Mouse (Mus musculus) heart, postnatal 25 days (tissue): ENCODE measurements around the gene Ly6g6f. TPM values are rescaled to one million over a fixed set of nuclear protein-coding genes. Genes with fewer than 3 reads are reported as not detected.

Source experiments
- DNase-seq: peaks from one replicate; pipeline ENCODE4 v3.0.0; 2022; ENCODE audit warnings: low spot score
- intact Hi-C: fragments of 180-260 bp; cut with DNase I; formaldehyde crosslinking; loops from one replicate; pipeline ENCODE4 v1.15.1; 2025
- total RNA-seq, 2 experiments: library from RNA; stranded (reverse); gene quantifications; 2 replicates each; pipeline ENCODE4 v1.2.3; 2021

Ly6g6f gene
- total RNA-seq, 2 experiments from 2014 or later = not detected

DNA sequence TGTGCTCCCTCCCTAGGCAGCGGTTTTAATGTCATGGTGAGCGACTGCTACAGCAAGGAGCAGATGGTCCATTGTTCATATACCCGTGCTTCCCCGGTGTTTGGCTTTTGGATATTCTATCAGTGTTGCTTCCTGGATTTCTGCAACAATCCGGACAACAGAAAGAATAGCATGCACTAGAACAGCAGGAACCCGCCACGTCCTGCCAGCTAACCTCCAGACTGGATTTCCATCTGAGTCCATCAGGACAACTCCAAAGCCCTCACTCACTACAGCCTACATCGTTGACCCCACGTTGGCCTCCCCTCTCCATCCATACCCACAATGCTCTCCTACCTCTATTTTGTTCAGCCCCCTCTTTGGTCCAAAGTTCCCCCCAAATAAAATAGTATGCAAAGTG, 26.4 kb upstream of the Ly6g6f start:
- no peak for DNase-seq
- intact Hi-C loops = no loop called here

DNA sequence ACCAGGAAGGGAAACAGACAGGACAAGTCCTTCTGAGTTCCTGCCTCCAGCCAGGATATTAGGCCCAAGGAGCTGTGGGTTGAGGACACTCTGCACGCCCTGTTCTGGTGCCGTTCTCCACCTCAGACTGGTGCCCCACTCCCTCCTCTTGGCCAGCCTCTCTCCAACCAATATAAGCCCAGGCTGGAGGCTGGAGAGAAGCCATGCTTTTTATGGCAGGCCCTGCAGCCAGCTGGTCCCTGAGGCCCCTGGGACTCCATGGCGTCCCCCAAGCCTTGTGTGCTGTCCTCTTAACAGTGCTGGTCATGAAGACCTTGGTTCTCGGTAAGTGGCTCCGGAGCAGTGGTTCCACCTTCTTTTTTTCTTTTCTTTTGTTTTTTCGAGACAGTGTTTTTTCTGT, 22.7 kb upstream of the Ly6g6f start, which contains the start of gene Ly6g5c:
TSS of gene Ly6g5c (plus strand) at position 183 of the 400 bp plus-strand sequence.
- intact Hi-C loops = no loop called here
- DNase-seq = no peak

DNA sequence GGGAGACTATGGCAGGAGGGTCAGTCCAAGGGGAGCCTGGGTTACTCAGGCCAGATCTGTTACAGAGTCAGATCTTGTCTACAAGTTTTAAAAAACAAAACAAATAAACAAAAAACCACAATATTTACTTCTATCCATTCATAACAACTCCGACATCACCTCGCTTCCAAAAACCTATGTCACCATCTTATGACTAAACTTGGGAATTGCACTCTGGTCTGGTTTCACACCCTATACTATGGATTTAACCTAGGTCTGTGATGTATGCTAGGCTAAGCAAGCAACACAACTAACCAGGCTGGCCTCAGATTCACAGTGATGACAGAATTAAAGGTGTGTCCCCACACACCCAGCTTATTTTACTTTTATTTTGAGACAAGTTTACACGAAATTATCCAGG, 21.1 kb upstream of the Ly6g6f start:
- intact Hi-C loops = loop anchor here (1.0 kb wide), 1 partner anchor 85 kb away; no protein-coding TSS in a partner anchor
- no peak for DNase-seq

DNA sequence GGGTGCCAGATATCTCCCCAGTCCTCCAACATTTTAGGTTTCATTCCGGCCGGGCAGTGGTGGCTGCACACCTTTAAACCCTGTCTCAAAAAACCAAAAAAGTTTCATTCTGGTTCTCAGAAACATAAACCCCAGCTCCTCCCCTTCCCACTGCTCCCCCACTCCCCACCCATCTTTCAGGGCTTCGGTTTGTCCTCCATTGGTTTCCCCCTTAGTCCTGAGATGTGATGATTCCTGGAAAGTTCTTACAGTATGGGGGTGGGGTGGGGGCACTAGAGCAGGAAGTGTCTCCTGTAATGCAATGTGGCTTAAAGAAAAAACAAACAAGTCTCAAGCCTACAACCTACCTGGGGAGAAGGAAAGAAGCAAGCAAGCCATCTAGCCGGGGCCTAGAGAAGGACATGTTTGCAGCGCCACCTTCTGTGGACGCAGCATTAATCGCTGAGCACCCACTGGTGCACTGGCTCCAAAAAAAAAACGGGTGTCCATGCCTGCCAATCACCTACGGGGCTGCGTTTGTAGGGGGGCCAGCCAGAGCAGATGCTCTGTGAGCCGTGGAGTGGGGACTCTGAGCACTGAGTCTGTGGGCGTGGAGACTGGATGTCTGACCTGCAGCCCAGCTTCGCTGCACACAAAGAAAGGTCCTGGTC, 20.5 kb upstream of the Ly6g6f start:
- no peak for DNase-seq
- intact Hi-C loops = loop anchor here (1.0 kb wide), 1 partner anchor 85 kb away; no protein-coding TSS in a partner anchor

DNA sequence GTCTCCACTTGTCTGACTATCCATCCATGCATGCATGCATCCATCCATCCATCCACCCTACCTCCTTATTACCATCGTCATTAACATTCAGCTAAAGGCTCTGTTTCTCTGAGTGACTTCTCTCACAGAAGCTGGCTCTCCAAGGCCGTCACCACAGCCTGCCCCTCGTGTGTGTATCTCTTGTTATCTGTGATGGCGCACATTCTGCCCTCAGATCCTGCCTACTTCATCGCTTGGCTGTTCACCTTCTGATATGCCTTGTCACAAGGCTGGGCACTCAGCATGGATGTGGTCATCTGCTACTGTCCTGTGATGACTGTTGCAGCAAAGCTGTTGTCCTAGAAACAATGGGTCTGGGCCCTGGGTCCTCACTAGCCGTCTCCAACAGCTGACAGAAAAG, 19.3 kb upstream of the Ly6g6f start:
- DNase-seq = no peak
- intact Hi-C loops = no loop called here

DNA sequence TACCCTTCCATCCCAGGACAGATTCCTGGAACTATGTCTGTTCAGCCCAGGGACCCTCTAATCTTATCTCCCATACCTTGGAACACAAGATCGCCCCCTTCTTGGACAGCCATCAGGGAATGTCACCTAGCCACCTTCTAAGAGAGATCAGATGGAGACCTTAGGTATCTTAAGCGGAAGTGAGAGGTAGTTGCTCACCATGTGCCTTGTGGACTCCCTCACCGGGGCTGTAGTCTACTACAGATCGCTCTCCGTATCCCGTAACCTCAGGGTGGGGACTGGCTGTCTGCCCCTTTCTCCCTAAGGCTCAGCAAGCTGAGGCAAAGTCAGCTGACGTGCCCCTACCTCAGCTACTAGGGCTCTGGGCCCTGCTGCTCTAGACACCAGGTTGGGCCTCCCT, 18.7 kb upstream of the Ly6g6f start:
- intact Hi-C loops = no loop called here
- no peak for DNase-seq

DNA sequence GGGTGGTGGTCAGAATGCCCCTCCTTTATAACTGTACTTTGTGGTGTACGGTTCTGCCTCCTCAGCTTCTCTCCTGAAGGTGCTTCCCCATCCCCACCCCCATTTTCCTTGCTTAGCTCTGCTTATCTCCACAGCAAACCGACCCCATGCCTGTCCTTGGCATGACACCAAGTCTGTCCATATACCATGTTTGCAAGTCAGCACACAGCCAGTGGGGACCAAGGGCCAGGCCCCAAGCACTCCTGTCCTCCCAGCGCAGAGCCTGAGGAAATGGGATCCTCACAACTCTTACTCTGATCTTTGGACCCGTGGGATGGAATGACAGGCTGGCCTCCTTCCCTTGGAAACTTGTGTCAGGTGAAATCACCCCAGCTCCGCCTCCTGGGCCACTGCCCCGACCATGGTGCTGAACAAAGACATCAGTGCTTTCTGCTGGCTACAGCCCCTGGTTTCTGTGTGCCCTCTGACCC, 17.8 kb upstream of the Ly6g6f start:
- intact Hi-C loops = no loop called here
- no peak for DNase-seq

DNA sequence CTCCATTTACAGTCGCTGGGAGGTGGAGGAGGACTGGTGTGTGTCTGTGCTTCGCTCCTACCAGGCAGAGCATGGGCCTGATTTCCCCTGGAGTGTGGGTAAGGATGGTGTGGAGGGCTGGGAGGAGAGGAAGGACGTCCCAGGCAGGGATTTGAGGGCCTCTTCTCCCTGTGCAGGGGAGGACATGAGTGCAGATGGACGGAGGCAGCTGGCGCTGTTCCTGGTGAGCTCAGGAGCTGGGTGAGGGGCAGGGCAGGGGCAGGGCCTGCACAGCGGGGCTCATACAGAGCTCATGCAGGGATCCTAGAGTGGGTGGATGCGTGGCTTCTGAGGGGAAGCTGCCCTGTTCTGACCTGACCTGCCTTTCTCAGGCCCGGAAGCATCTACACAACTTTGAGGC, 16.9 kb upstream of the Ly6g6f start:
- intact Hi-C loops = no loop called here
- DNase-seq = no peak

DNA sequence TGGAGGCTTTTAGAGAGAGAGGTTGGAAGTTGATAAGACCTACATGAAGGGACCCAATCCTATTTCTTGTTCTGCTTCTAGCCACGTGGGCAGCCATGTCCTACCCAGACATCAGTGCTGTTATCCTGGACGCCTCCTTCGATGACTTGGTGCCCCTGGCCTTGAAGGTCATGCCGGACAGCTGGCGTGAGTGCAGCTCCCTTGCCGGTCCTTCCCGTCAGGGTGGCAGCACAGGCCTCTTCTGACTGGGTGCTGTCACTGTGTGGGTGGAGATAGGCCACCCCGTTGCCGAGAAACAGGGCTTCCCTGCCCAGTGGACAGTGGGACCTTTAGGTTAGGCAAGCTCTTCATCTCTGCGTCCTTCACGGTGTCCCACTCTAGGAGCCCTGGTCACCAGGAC, 15.8 kb upstream of the Ly6g6f start:
- intact Hi-C loops = no loop called here
- DNase-seq = no peak

DNA sequence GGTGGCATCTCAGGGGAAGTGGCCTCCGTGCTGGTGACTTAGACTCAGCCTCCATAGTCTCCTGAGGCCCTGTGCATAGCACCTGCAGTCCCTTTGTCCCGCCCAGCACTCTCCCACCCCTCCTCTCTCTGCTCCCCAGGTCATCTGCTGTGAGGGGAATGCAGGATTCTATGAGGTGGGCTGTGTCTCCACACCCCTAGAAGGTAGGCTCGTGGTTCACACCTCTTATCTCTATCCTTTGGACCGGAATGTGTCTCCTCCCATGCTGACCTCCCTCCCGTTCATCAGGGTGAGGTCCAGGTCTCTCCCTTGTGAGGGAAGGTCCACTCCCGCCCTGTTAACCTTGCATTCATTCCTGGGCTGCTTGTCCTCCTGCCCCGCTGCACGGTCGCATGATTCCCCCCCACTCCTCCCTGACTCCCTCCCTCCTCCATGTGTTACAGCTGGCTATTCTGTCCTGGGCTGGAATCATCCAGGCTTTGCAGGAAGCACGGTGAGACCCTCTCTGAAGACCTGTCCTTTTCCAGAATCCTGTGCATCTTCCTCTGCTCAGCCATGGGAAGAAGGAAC, 14.9 kb upstream of the Ly6g6f start:
- no peak for DNase-seq
- intact Hi-C loops = no loop called here

DNA sequence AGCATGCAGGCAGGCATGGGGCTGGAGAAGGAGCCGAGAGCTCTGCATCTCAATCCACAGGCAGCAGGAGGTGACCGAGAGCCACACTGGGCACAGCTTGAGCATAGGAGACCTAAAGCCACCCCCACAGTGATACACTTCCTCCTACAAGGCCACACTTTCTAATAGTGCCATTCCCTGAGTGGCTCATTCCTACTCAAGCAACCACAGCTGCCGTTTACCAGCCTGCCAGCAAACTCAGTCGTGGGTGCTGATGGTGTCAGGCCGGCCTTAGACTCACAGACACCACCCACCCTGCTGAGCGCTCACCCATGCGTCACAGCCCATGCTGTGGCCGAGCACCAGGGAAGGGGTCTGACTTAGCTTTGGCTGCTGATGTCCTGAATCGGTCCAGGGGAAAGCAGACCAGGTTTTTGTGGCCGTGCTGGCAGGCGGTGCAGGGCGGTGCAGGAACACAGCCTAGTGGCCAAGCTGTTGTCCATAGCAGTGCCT, 11.8 kb upstream of the Ly6g6f start:
- DNase-seq = no peak
- intact Hi-C loops = no loop called here

DNA sequence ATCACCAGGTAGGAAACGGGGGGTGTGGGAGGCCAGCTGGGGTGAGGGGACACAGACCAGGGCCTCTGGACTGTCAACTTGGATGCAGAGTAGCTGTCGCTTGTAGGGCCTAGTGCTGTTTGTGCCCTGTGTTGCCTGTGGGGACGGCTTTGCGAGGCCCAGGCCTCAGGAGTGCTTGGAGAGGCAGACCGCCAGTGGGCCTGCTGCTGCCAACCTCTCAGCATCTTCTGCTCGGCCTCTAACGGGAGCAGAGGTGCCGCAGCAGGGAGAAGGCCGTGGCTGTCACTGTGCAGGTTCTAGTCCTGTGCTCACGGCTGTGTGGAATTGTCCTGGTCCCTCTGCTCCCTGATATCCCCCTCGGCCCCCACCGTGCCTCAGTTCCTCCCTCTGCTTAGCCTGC, 11.2 kb upstream of the Ly6g6f start:
- DNase-seq = no peak
- intact Hi-C loops = no loop called here

DNA sequence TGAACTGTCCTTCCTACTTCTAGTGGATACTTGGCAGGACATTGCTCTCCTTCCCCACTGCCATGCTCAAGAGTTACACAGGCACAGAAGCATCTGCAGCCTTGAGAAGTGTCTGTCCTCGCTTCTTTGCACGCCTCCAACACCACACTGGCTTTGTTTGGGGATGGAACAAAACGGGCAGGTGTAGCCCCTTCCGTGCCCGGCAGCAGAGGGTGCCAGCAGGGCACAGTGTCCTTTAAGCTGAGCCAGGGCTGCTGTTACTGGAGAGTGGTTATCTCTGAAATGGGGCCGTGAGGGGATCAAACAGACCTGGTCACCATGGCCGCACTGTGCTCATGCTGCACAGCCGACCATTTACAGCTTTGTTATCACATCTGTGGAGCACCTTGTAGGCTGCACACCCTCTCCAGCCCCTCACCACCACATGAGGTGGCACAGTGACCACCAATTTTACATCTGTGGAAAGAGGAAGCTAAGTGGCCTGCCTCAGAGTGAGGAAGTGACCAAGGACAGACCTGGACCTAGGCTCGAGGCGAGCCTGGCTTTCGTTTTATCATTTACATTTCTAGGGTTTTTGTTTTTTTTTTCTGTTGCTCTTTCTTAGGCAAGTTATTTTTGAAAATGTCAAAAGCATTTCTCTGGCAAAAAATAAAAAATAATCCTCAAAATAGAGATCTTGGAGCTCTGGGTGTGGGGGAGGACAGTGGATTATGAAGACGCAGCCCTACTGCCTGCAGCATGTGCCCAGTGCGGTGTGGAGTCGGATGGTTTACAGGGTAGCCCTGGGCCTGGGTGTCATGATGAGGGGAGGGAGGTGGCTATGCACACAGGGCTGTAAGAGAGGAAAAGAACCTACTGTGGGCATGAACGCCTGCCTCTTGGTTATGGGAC, 9.3 kb upstream of the Ly6g6f start:
- DNase-seq = no peak
- intact Hi-C loops = no loop called here

DNA sequence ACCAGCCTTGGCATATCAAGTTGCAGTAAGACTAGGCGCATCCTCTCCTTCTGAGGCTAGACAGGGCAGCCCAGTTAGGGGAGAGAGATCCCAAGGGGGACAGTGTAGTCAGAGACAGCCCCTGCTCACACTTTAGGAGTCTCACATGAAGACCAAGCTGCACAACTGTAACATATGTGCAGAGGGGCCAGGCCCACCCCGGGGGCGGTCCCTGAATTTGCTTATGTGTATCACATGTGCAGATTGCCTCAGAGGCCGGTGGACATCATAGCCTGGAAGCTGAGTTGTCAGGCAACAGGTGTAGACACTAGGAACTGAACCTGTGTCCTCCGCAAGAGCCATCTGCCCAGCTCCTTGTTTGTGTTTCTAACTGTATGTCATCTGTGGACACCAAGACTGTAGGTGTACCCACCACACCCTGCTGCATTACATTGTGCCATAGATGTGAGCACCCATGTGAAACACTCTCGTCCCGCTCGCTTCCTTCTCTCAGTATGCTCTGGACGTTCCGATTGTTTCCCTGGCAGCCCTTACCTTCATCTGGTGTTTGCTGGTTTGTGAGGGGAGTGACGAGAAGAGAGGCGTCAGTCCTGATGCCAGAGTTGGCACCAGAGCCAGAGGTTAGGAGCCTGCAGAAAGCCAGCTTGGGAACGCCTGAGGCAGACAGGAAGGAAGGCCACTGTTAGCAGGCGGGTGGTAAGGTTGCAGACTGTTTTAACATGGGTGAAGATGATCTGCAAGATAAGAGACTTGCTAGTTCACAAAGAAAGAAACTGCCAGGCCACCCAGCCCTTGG, 7.2 kb upstream of the Ly6g6f start:
- intact Hi-C loops = no loop called here
- DNase-seq = no peak

DNA sequence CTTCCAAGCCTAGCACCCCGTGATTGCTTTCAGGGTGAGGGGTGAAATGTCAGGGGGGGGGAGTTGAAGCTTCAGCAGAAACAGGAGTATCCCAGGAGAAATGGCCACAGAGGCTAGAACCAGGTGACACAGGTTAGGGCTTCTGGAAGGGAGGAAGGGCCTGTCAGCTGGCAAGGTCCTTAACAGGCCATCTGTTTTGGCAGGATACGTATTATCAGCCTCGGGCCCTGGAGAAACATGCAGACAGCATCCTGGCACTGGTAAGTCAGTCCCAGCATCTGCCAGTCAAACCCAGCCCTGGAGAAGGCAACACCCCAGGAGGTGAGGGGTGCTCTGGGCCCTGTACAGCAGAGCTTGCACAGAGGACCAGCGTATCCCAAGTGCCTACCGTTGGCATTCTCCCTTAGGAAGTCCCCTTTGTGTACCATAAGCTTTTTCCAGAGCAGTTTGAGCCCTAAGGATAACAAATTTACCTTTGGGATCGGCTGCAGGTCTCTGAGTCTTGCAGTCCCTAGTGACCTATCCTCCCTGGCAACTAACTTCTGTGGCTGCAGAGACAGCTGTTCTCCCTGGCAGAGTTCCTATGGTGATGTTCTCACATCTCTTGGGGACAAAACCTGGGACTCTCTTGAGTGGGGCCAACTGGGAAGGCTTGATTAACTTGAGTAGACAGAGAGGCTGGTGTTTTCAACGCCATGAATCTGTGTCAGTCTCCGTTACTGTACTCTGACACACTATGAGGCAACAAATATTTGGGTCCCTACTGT, 4.9 kb upstream of the Ly6g6f start:
- intact Hi-C loops = no loop called here
- DNase-seq = no peak

DNA sequence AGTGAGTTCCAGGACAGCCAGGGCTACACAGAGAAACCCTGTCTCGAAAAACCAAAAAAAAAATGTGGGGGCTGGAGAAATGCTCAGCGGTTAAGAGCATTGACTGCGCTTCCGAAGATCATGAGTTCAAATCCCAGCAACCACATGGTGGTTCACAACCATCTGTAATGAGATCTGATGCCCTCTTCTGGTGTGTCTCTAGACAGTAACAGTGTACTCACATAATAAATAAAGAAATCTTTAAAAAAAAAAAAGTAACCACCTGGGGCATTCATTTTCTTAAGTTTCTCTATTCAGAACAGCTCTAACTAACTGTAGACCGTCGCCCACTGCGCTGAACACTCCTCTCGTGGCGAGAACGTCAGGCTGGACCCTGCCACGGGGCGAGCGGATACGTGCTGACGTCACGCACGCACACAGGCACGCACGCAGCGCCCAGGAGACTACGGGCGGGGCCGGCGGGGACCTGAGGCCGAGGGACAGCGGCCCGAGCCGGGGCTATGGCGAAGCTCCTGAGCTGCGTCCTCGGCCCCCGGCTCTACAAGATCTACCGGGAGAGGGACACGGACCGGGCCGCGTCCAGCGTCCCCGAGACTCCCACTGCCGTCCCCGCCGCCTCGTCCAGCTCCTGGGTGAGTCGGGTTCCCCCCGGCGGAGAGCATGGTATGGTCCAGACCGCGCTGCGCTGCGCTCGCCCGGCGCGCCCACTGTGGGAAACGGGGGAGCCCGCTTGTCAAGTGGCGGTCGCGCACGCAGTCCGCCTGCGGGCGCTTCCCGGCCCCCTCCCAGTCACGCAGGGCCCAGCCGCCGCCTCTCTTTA, 3.6 kb upstream of the Ly6g6f start, which contains the start of gene Abhd16a:
TSS of gene Abhd16a (plus strand) at position 439 of the 820 bp plus-strand sequence.
- intact Hi-C loops = no loop called here
- DNase-seq = peak; percentile 91

DNA sequence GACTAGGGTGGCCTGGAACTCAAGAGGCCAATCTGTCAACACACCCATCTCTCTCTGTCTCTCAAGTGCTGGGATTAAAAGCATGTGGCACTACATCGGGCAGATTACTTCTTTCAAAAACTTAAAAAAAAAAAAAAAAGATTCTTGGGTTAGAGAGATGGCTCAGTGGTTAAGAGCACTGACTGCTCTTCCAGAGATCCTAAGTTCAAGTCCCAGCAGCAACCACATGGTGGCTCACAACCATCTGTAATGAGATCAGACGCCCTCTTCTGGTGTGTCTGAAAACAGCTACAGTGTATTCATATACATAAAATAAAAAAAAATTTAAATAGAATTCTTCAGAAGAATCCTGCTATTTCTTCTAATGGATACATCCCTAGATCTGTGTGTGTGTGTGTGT, 2.7 kb upstream of the Ly6g6f start:
- no peak for DNase-seq
- intact Hi-C loops = no loop called here

DNA sequence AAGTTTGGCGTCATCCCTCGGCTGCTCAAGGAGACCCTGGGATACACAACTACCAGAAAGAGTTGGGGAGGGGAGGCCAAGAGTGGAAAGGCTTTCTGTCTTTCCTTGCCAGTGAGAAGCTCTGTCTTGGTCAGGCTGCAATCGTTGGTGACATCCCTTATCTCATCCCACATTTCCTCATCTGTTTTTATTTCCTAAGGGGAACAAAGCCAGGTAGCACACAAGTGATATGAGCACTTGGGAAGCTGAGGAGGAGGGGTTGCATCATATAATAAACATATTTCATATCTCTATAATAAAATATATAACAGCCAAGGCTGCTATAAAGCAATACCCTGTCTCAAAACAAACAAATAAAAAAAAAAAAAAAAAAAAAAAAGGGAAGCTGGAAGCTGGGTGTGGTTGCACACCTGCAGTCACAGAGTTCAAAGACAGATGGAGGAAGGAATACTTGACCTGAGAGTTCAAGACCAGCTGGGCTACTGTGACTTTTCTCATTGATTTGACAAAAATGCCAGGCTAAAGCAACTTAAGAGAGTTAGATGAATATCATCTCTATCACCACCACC, 1.4 kb downstream of the Ly6g6f start:
- no peak for DNase-seq
- intact Hi-C loops = no loop called here
